Mouse (Mus musculus) MEL (cell line): Measurements from ENCODE around the gene Col4a2. TPM values are rescaled to one million over a fixed set of nuclear protein-coding genes. Genes with fewer than 3 reads are reported as not detected.

Experiments used
- DNase-seq: peaks from one replicate; pipeline ENCODE4 v3.0.0; 2011; ENCODE audit warnings: low read depth, low spot score
- H3K27ac ChIP-seq: 2 replicates; pipeline ENCODE4 v1.5.1; 2012; ENCODE audit warnings: low read depth, mild to moderate bottlenecking, control low read depth, low read length, moderate library complexity; ENCODE audit not compliant: control insufficient read depth
- H3K27me3 ChIP-seq, 2 experiments: fragments of 150-350 bp in 1 of 2; sonication (generic) in 1 of 2; 2 replicates each; pipeline ENCODE4 v1.6.1; 2012; ENCODE audit warnings: low read length in 2 of 2, mild to moderate bottlenecking in 2 of 2, improper control_type of control experiment in 1 of 2, moderate library complexity in 1 of 2; ENCODE audit not compliant: insufficient read depth in 2 of 2, control insufficient read depth in 1 of 2
- H3K36me3 ChIP-seq, 2 experiments: 2 replicates each; pipeline ENCODE4 v1.6.1; 2012 to 2014; ENCODE audit warnings: low read length in 2 of 2, improper control_type of control experiment in 1 of 2, inconsistent platforms in 1 of 2, mild to moderate bottlenecking in 1 of 2; ENCODE audit not compliant: insufficient read depth in 2 of 2, control insufficient read depth in 1 of 2
- H3K4me1 ChIP-seq, 2 experiments: fragments of 150-350 bp in 1 of 2; sonication (generic) in 1 of 2; 2 replicates each; pipeline ENCODE4 v1.6.1; 2012; ENCODE audit warnings: low read length in 2 of 2, improper control_type of control experiment in 1 of 2, mild to moderate bottlenecking in 1 of 2; ENCODE audit not compliant: insufficient read depth in 2 of 2, control insufficient read depth in 1 of 2
- H3K4me3 ChIP-seq, 2 experiments: fragments of 150-350 bp in 1 of 2; sonication (generic) in 1 of 2; 2 replicates each; pipeline ENCODE4 v1.5.1; 2012; ENCODE audit warnings: low read depth in 2 of 2, low read length in 2 of 2, mild to moderate bottlenecking in 2 of 2, moderate library complexity in 2 of 2, control low read depth in 1 of 2, improper control_type of control experiment in 1 of 2; ENCODE audit not compliant: control insufficient read depth in 1 of 2, insufficient read depth in 1 of 2
- H3K79me2 ChIP-seq: 2 replicates; pipeline ENCODE4 v1.6.1; 2012; ENCODE audit warnings: mild to moderate bottlenecking, low read length, moderate library complexity; ENCODE audit not compliant: control insufficient read depth, poor library complexity, insufficient read depth
- H3K9ac ChIP-seq: 2 replicates; pipeline ENCODE4 v1.6.1; 2012; ENCODE audit warnings: low read depth, mild to moderate bottlenecking, control low read depth, low read length, moderate library complexity; ENCODE audit not compliant: control insufficient read depth, poor library complexity, severe bottlenecking
- H3K9me3 ChIP-seq: fragments of 150-350 bp; sonication (generic); replicated peaks from 2 replicates; pipeline ENCODE4 v1.6.1; 2012; ENCODE audit warnings: mild to moderate bottlenecking, low read length, improper control_type of control experiment, moderate library complexity; ENCODE audit not compliant: insufficient read depth
- CHD1 ChIP-seq: IDR thresholded peaks from 2 replicates; pipeline ENCODE4 v1.6.1; 2012; ENCODE audit warnings: low read depth, mild to moderate bottlenecking, inconsistent platforms, low read length, improper control_type of control experiment
- CTCF ChIP-seq, 3 experiments: IDR thresholded peaks in 2 of 3; conservative IDR thresholded peaks in 1 of 3; 2 replicates each; pipeline ENCODE4 v1.5.1; 2011 to 2012; ENCODE audit warnings: low read length in 3 of 3, low read depth in 2 of 3, mild to moderate bottlenecking in 2 of 3, improper control_type of control experiment in 1 of 3, inconsistent platforms in 1 of 3, mixed read lengths in 1 of 3, moderate library complexity in 1 of 3; ENCODE audit not compliant: control insufficient read depth in 1 of 3, insufficient read depth in 1 of 3, poor library complexity in 1 of 3, severe bottlenecking in 1 of 3
- ETS1 ChIP-seq: IDR thresholded peaks from 2 replicates; pipeline ENCODE4 v1.6.1; 2012; ENCODE audit warnings: low read depth, mild to moderate bottlenecking, inconsistent platforms, low read length, improper control_type of control experiment, moderate library complexity
- GABPA ChIP-seq: IDR thresholded peaks from 2 replicates; pipeline ENCODE4 v1.6.1; 2012; ENCODE audit warnings: low read depth, mild to moderate bottlenecking, inconsistent platforms, low read length, improper control_type of control experiment, moderate library complexity
- GATA1 ChIP-seq: IDR thresholded peaks from 2 replicates; pipeline ENCODE4 v1.6.1; 2011; ENCODE audit warnings: low read depth, low read length, improper control_type of control experiment
- HCFC1 ChIP-seq: IDR thresholded peaks from 2 replicates; pipeline ENCODE4 v1.6.1; 2012; ENCODE audit warnings: low read depth, mild to moderate bottlenecking, inconsistent platforms, low read length, improper control_type of control experiment, moderate library complexity
- JUND ChIP-seq: IDR thresholded peaks from 2 replicates; pipeline ENCODE4 v1.6.1; 2011; ENCODE audit warnings: low read depth, mild to moderate bottlenecking, improper control_type of control experiment, low read length
- KAT2A ChIP-seq: conservative IDR thresholded peaks from 2 replicates; pipeline ENCODE4 v1.6.1; 2012; ENCODE audit warnings: low read depth, low read length, improper control_type of control experiment, inconsistent platforms
- MAZ ChIP-seq: IDR thresholded peaks from 2 replicates; pipeline ENCODE4 v1.6.1; 2012; ENCODE audit warnings: low read depth, mild to moderate bottlenecking, inconsistent platforms, low read length, improper control_type of control experiment
- MEF2A ChIP-seq: IDR thresholded peaks from 2 replicates; pipeline ENCODE4 v1.6.1; 2014; ENCODE audit warnings: low read depth, mild to moderate bottlenecking, inconsistent platforms, low read length, improper control_type of control experiment; ENCODE audit not compliant: poor library complexity, insufficient replicate concordance, severe bottlenecking; ENCODE audit errors: extremely low read depth
- MXI1 ChIP-seq: IDR thresholded peaks from 2 replicates; pipeline ENCODE4 v1.6.1; 2011; ENCODE audit warnings: mild to moderate bottlenecking, low read depth, low read length, improper control_type of control experiment
- MYB ChIP-seq: IDR thresholded peaks from 2 replicates; pipeline ENCODE4 v1.6.1; 2011; ENCODE audit warnings: mild to moderate bottlenecking, low read depth, low read length, improper control_type of control experiment
- NRF1 ChIP-seq: IDR thresholded peaks from 2 replicates; pipeline ENCODE4 v1.6.1; 2014; ENCODE audit warnings: low read depth, mild to moderate bottlenecking, inconsistent platforms, low read length, improper control_type of control experiment, moderate library complexity; ENCODE audit not compliant: poor library complexity, insufficient read depth, severe bottlenecking
- POLR2A ChIP-seq, 2 experiments: IDR thresholded peaks; 2 replicates each; pipeline ENCODE4 v1.6.1; 2011 to 2012; ENCODE audit warnings: low read length in 2 of 2, mild to moderate bottlenecking in 2 of 2, control low read depth in 1 of 2, improper control_type of control experiment in 1 of 2, low read depth in 1 of 2, moderate library complexity in 1 of 2; ENCODE audit not compliant: control insufficient read depth in 1 of 2, insufficient read depth in 1 of 2, poor library complexity in 1 of 2
- POLR2AphosphoS2 ChIP-seq: IDR thresholded peaks from 2 replicates; pipeline ENCODE4 v1.6.1; 2011; ENCODE audit warnings: low read length, improper control_type of control experiment
- RAD21 ChIP-seq: IDR thresholded peaks from 2 replicates; pipeline ENCODE4 v1.6.1; 2011; ENCODE audit warnings: mild to moderate bottlenecking, low read depth, low read length, improper control_type of control experiment
- SIN3A ChIP-seq: IDR thresholded peaks from 2 replicates; pipeline ENCODE4 v1.6.1; 2012; ENCODE audit warnings: low read length, improper control_type of control experiment, inconsistent platforms
- TCF12 ChIP-seq: IDR thresholded peaks from 2 replicates; pipeline ENCODE4 v1.6.1; 2014; ENCODE audit warnings: low read depth, mild to moderate bottlenecking, inconsistent platforms, low read length, improper control_type of control experiment, moderate library complexity
- USF1 ChIP-seq: IDR thresholded peaks from 2 replicates; pipeline ENCODE4 v1.6.1; 2014; ENCODE audit warnings: low read depth, mild to moderate bottlenecking, inconsistent platforms, low read length, improper control_type of control experiment, moderate library complexity
- USF2 ChIP-seq, 2 experiments: IDR thresholded peaks; 2 replicates each; pipeline ENCODE4 v1.6.1; 2011 to 2012; ENCODE audit warnings: improper control_type of control experiment in 2 of 2, low read length in 2 of 2, borderline replicate concordance in 1 of 2, inconsistent platforms in 1 of 2, low read depth in 1 of 2, mild to moderate bottlenecking in 1 of 2; ENCODE audit not compliant: insufficient read depth in 1 of 2
- ZC3H11A ChIP-seq: IDR thresholded peaks from 2 replicates; pipeline ENCODE4 v1.6.1; 2012; ENCODE audit warnings: low read depth, mild to moderate bottlenecking, inconsistent platforms, low read length, improper control_type of control experiment
- ZKSCAN1 ChIP-seq: IDR thresholded peaks from 2 replicates; pipeline ENCODE4 v1.6.1; 2012; ENCODE audit warnings: low read depth, mild to moderate bottlenecking, inconsistent platforms, low read length, improper control_type of control experiment, moderate library complexity
- polyA plus RNA-seq, 2 experiments: library from polyadenylated mRNA; stranded (reverse) in 1 of 2; unstranded in 1 of 2; fragments of >175 nt in 1 of 2; fragments of >200 nt in 1 of 2; gene quantifications; 2 replicates each; pipeline versions ENCODE4 v1.2.1 to v1.2.4; 2012; ENCODE audit warnings: low replicate concordance in 2 of 2, low read depth in 1 of 2; ENCODE audit not compliant: insufficient read length in 2 of 2, insufficient read depth in 1 of 2, missing spikeins in 1 of 2
- total RNA-seq: library from RNA; depleted of rRNA; stranded (reverse); fragments of 300-350 nt; gene quantifications from 2 replicates; pipeline ENCODE4 v1.2.3, GENCODE M21; 2012

Gene Col4a2
- total and polyA plus RNA-seq, 3 experiments: 0.04 to 0.81 TPM; not detected in 1

DNA sequence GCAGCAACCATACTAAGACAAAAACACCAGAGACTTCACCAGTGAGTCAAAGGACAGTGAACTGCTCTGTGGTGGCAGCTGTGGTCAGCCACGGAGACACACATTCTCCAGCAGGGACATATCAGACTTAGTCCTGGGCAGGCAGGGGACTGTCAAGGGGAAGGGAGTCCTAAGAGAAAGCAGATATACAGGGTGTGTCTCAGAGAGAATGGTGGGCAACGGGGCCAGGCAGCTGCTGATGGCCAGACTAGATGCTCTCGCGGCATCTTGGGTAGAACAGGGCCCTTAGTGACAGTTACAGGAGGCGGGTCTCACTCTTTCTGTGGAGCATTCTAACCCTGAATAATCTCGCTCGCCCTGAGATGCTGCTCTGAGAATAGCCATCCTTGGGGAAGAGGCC is 131.6 kb downstream of the Col4a2 start:
- Histone ChIP-seq H3K9ac (peak overlapping the region; percentile 1; the same call in 1 of the 2 replicates), H3K36me3 (no peaks in the 10 kb centered on the region), H3K4me1 (peaks cover 0 to 4% of the 10 kb centered on the region in 2 experiments; a peak in 1 of 4 replicates), H3K79me2 (no peaks in the 10 kb centered on the region), H3K9me3 (no peaks in the 10 kb centered on the region), H3K4me3 (no peak overlapping the region), H3K27me3 (no peaks in the 10 kb centered on the region), H3K27ac (peak overlapping the region; percentile 45; the same call in 1 of the 2 replicates)
- peak; percentile 29 for DNase-seq
- TF ChIP-seq MEF2A (no peak), ZKSCAN1 (no peak), GATA1 (no peak), CHD1 (no peak), HCFC1 (no peak), GABPA (no peak), TCF12 (no peak), POLR2A (IDR thresholded peaks at IDR 0.05; ENCODE audit: control insufficient read depth in 1 of 2, insufficient read depth in 1 of 2, low read depth in 1 of 2, low read length in 2 of 2, poor library complexity in 1 of 2) (no peak), USF1 (no peak), MYB (no peak), MAZ (no peak), KAT2A (no peak), MXI1 (no peak), POLR2AphosphoS2 (no peak), JUND (no peak), NRF1 (no peak), USF2 (IDR thresholded peaks at IDR 0.05; ENCODE audit: borderline replicate concordance in 1 of 2, insufficient read depth in 1 of 2, low read depth in 1 of 2, low read length in 2 of 2) (no peak), SIN3A (no peak), RAD21 (no peak)

- H3K4me1 ChIP-seq: peaks cover 0 to 4% of the 10 kb centered on the region in 2 experiments; a peak in 1 of 4 replicates
- H3K27me3 ChIP-seq: no peaks in the 10 kb centered on the region
- H3K9ac ChIP-seq: no peak overlapping the region
- no peak for DNase-seq
- H3K9me3 ChIP-seq: no peaks in the 10 kb centered on the region
- H3K79me2 ChIP-seq: no peaks in the 10 kb centered on the region
- TF ChIP-seq ZC3H11A (no peak), CTCF (IDR thresholded peaks at IDR 0.05 in 2 of 3, conservative IDR thresholded peaks at IDR 0.05 in 1 of 3; ENCODE audit: control insufficient read depth in 1 of 3, insufficient read depth in 1 of 3, low read depth in 2 of 3, low read length in 3 of 3, poor library complexity in 1 of 3, severe bottlenecking in 1 of 3) (no peak), ETS1 (no peak)
- TF ChIP-seq, all 39 proteins: peak for 0
- Histone ChIP-seq H3K4me3 (no peak overlapping the region), H3K27ac (no peak overlapping the region), H3K36me3 (no peaks in the 10 kb centered on the region)
These were observed 133.2 kb downstream of the Col4a2 start for GRCm38 (mm10) chr8:11445790-11446189.
